Mouse (Mus musculus) limb, embryonic 13.5 days (tissue): ENCODE data around the gene Mms22l. TPM values are rescaled to one million over a fixed set of nuclear protein-coding genes. Genes with fewer than 3 reads are reported as not detected.

Experiments
- ATAC-seq: fragments of 200-750 bp; cut with Nextera tagmentation; 2 replicates; pipeline ENCODE4 v1.8.0; 2017; ENCODE audit warnings: low read depth, moderate number of reproducible peaks, moderate TSS enrichment; ENCODE audit not compliant: low FRiP score
- H3K27ac ChIP-seq: fragments of 300-500 bp; sonication (generic); 2 replicates; pipeline ENCODE4 v1.5.1; 2015; ENCODE audit warnings: inconsistent platforms, mild to moderate bottlenecking, moderate library complexity
- H3K27me3 ChIP-seq: fragments of 300-500 bp; sonication (generic); 2 replicates; pipeline ENCODE4 v1.6.1; 2015; ENCODE audit warnings: mild to moderate bottlenecking, inconsistent platforms
- H3K36me3 ChIP-seq: fragments of 300-500 bp; sonication (generic); 2 replicates; pipeline ENCODE4 v1.6.1; 2015; ENCODE audit warnings: inconsistent platforms, mild to moderate bottlenecking, moderate library complexity
- H3K4me1 ChIP-seq: fragments of 300-500 bp; sonication (generic); 2 replicates; pipeline ENCODE4 v1.6.1; 2015; ENCODE audit warnings: inconsistent platforms
- H3K4me2 ChIP-seq: fragments of 300-500 bp; sonication (generic); replicated peaks from 2 replicates; pipeline ENCODE4 v1.6.1; 2015; ENCODE audit warnings: inconsistent platforms, mild to moderate bottlenecking, moderate library complexity
- H3K4me3 ChIP-seq: fragments of 300-500 bp; sonication (generic); 2 replicates; pipeline ENCODE4 v1.5.1; 2015; ENCODE audit warnings: moderate library complexity, mild to moderate bottlenecking, inconsistent platforms
- H3K9ac ChIP-seq: fragments of 300-500 bp; sonication (generic); 2 replicates; pipeline ENCODE4 v1.6.1; 2015; ENCODE audit warnings: mild to moderate bottlenecking, inconsistent platforms
- H3K9me3 ChIP-seq: fragments of 300-500 bp; sonication (generic); 2 replicates; pipeline ENCODE4 v1.6.1; 2016; ENCODE audit warnings: inconsistent platforms
- WGBS: fragments of 180-500 bp; shearing (Covaris S2); methylation state at CpG from one replicate; pipeline ENCODE4 v1.1.7; 2015; 5-methylcytosine and 5-hydroxymethylcytosine counted together
- polyA plus RNA-seq: library from polyadenylated mRNA; unstranded; fragments of >200 nt; fragmentation: Nextera tagmentation; extraction: Ambion mirVana; gene quantifications from 2 replicates; pipeline ENCODE4 v1.2.1, GENCODE M21; 2015

Gene Mms22l
- polyA plus RNA-seq, 1 experiment from 2014 or later: 27.8 TPM

- Histone ChIP-seq H3K36me3 (peaks cover 19% of the 10 kb centered on the region), H3K9me3 (no peaks in the 10 kb centered on the region), H3K4me2 (no peak overlapping the region), H3K27me3 (no peaks in the 10 kb centered on the region), H3K4me3 (no peak overlapping the region), H3K27ac (no peak overlapping the region), H3K4me1 (no peaks in the 10 kb centered on the region), H3K9ac (no peak overlapping the region)
- 99% methylated on average over 5 of the region's 5 CpGs for WGBS
- ATAC-seq: no peak
These were observed 81.3 kb downstream of the Mms22l start for GRCm38 (mm10) chr4:24577594-24577993.

GRCm38 (mm10) chr4:24582295-24582694, 86.0 kb downstream of the Mms22l start:
- H3K9ac ChIP-seq: no peak overlapping the region
- no peak overlapping the region for H3K4me2 ChIP-seq
- H3K27me3 ChIP-seq: no peaks in the 10 kb centered on the region
- H3K36me3 ChIP-seq: peaks cover 20% of the 10 kb centered on the region
- no peak overlapping the region for H3K27ac ChIP-seq
- no peaks in the 10 kb centered on the region for H3K4me1 ChIP-seq
- no peaks in the 10 kb centered on the region for H3K9me3 ChIP-seq
- no peak for ATAC-seq
- H3K4me3 ChIP-seq: no peak overlapping the region
- WGBS: 43% methylated on average over 1 of the region's 1 CpGs

GRCm38 (mm10) chr4:24583997-24584396, 87.7 kb downstream of the Mms22l start:
- ATAC-seq: no peak
- H3K4me3 ChIP-seq: no peak overlapping the region
- H3K9ac ChIP-seq: no peak overlapping the region
- 91% methylated on average over 3 of the region's 3 CpGs for WGBS
- H3K27me3 ChIP-seq: no peaks in the 10 kb centered on the region
- no peak overlapping the region for H3K4me2 ChIP-seq
- no peaks in the 10 kb centered on the region for H3K9me3 ChIP-seq
- no peak overlapping the region for H3K27ac ChIP-seq
- H3K4me1 ChIP-seq: no peaks in the 10 kb centered on the region
- peaks cover 24% of the 10 kb centered on the region for H3K36me3 ChIP-seq

- peaks cover 23% of the 10 kb centered on the region for H3K36me3 ChIP-seq
- no peaks in the 10 kb centered on the region for H3K9me3 ChIP-seq
- no peaks in the 10 kb centered on the region for H3K27me3 ChIP-seq
- H3K4me3 ChIP-seq: no peak overlapping the region
- no peak overlapping the region for H3K4me2 ChIP-seq
- ATAC-seq: no peak
- no peaks in the 10 kb centered on the region for H3K4me1 ChIP-seq
- no peak overlapping the region for H3K9ac ChIP-seq
- H3K27ac ChIP-seq: no peak overlapping the region
These were observed 98.6 kb downstream of the Mms22l start for GRCm38 (mm10) chr4:24594824-24595223.

GRCm38 (mm10) chr4:24596942-24597611, 100.8 kb downstream of the Mms22l start:
- H3K9ac ChIP-seq: no peak overlapping the region
- H3K27ac ChIP-seq: no peak overlapping the region
- 88% methylated on average over 6 of the region's 6 CpGs for WGBS
- H3K4me1 ChIP-seq: no peaks in the 10 kb centered on the region
- H3K9me3 ChIP-seq: no peaks in the 10 kb centered on the region
- no peak overlapping the region for H3K4me2 ChIP-seq
- no peak for ATAC-seq
- H3K4me3 ChIP-seq: no peak overlapping the region
- no peaks in the 10 kb centered on the region for H3K27me3 ChIP-seq
- H3K36me3 ChIP-seq: peaks cover 30% of the 10 kb centered on the region

- Histone ChIP-seq H3K4me1 (no peaks in the 10 kb centered on the region), H3K27me3 (no peaks in the 10 kb centered on the region), H3K36me3 (peaks cover 39% of the 10 kb centered on the region), H3K9ac (no peak overlapping the region), H3K9me3 (no peaks in the 10 kb centered on the region), H3K4me2 (no peak overlapping the region), H3K27ac (no peak overlapping the region), H3K4me3 (no peak overlapping the region)
- no peak for ATAC-seq
- WGBS: 83% methylated on average over 1 of the region's 1 CpGs
These were observed 102.4 kb downstream of the Mms22l start for GRCm38 (mm10) chr4:24598637-24599036.

- no peaks in the 10 kb centered on the region for H3K27me3 ChIP-seq
- ATAC-seq: no peak
- H3K4me3 ChIP-seq: no peak overlapping the region
- H3K36me3 ChIP-seq: peaks cover 54% of the 10 kb centered on the region
- no peak overlapping the region for H3K9ac ChIP-seq
- no peak overlapping the region for H3K27ac ChIP-seq
- no peak overlapping the region for H3K4me2 ChIP-seq
- H3K4me1 ChIP-seq: no peaks in the 10 kb centered on the region
- WGBS: 84% methylated on average over 6 of the region's 6 CpGs
- no peaks in the 10 kb centered on the region for H3K9me3 ChIP-seq
These were observed 105.5 kb downstream of the Mms22l start for GRCm38 (mm10) chr4:24601711-24602110.

- H3K4me1 ChIP-seq: no peaks in the 10 kb centered on the region
- ATAC-seq: no peak
- no peaks in the 10 kb centered on the region for H3K9me3 ChIP-seq
- H3K27me3 ChIP-seq: no peaks in the 10 kb centered on the region
- no peak overlapping the region for H3K27ac ChIP-seq
- WGBS: 79% methylated on average over 3 of the region's 3 CpGs
- H3K36me3 ChIP-seq: peaks cover 11% of the 10 kb centered on the region; the same call in 1 of the 2 replicates
- no peak overlapping the region for H3K9ac ChIP-seq
- H3K4me2 ChIP-seq: no peak overlapping the region
- no peak overlapping the region for H3K4me3 ChIP-seq
These were observed 112.8 kb downstream of the Mms22l start for GRCm38 (mm10) chr4:24609085-24609484.

GRCm38 (mm10) chr4:24609564-24609963, 113.3 kb downstream of the Mms22l start:
- H3K4me3 ChIP-seq: no peak overlapping the region
- H3K4me1 ChIP-seq: no peaks in the 10 kb centered on the region
- no peak overlapping the region for H3K9ac ChIP-seq
- H3K27me3 ChIP-seq: no peaks in the 10 kb centered on the region
- no peak for ATAC-seq
- H3K27ac ChIP-seq: no peak overlapping the region
- no peaks in the 10 kb centered on the region for H3K9me3 ChIP-seq
- peaks cover 10% of the 10 kb centered on the region; the same call in 1 of the 2 replicates for H3K36me3 ChIP-seq
- H3K4me2 ChIP-seq: no peak overlapping the region
- 97% methylated on average over 2 of the region's 2 CpGs for WGBS

GRCm38 (mm10) chr4:24620005-24620404, 123.8 kb downstream of the Mms22l start:
- H3K9ac ChIP-seq: no peak overlapping the region
- H3K9me3 ChIP-seq: no peaks in the 10 kb centered on the region
- H3K27me3 ChIP-seq: no peaks in the 10 kb centered on the region
- no peak overlapping the region for H3K27ac ChIP-seq
- peaks cover 6% of the 10 kb centered on the region; the same call in 1 of the 2 replicates for H3K36me3 ChIP-seq
- H3K4me2 ChIP-seq: no peak overlapping the region
- ATAC-seq: no peak
- 0 out of 2 replicates have a peak, but pooled peaks cover 5% of the 10 kb centered on the region for H3K4me1 ChIP-seq
- WGBS: 73% methylated on average over 6 of the region's 6 CpGs
- H3K4me3 ChIP-seq: no peak overlapping the region

GRCm38 (mm10) chr4:24620440-24620839, 124.2 kb downstream of the Mms22l start:
- peaks cover 6% of the 10 kb centered on the region; the same call in 1 of the 2 replicates for H3K36me3 ChIP-seq
- H3K4me1 ChIP-seq: 0 out of 2 replicates have a peak, but pooled peaks cover 5% of the 10 kb centered on the region
- no peak for ATAC-seq
- WGBS: 85% methylated on average over 5 of the region's 5 CpGs
- H3K4me3 ChIP-seq: no peak overlapping the region
- H3K27me3 ChIP-seq: no peaks in the 10 kb centered on the region
- H3K4me2 ChIP-seq: no peak overlapping the region
- no peaks in the 10 kb centered on the region for H3K9me3 ChIP-seq
- no peak overlapping the region for H3K9ac ChIP-seq
- no peak overlapping the region for H3K27ac ChIP-seq

GRCm38 (mm10) chr4:24621422-24622187, 125.4 kb downstream of the Mms22l start:
- H3K4me3 ChIP-seq: no peak overlapping the region
- 0 out of 2 replicates have a peak, but pooled peaks cover 5% of the 10 kb centered on the region for H3K4me1 ChIP-seq
- ATAC-seq: 0 out of 2 replicates have a peak, but pooled peaks have one; percentile 8
- H3K9me3 ChIP-seq: no peaks in the 10 kb centered on the region
- peaks cover 6% of the 10 kb centered on the region; the same call in 1 of the 2 replicates for H3K36me3 ChIP-seq
- no peak overlapping the region for H3K4me2 ChIP-seq
- no peaks in the 10 kb centered on the region for H3K27me3 ChIP-seq
- H3K9ac ChIP-seq: no peak overlapping the region
- H3K27ac ChIP-seq: no peak overlapping the region
- 58% methylated on average over 9 of the region's 9 CpGs for WGBS
